Comparison of ENCODE assay signal across 8 mouse cellular contexts in genomic region chr9:35210542-35211474, GRCm38 (mm10). TPM values are rescaled to one million over a fixed set of nuclear protein-coding genes. Genes with fewer than 3 reads are reported as not detected.
DNase-seq lines count a peak whose midpoint lies in the region; ATAC-seq and TF ChIP-seq lines count a peak whose summit lies in the region.

TSS of gene Foxred1 (minus strand) at chr9:35211055.

- TF ChIP-seq POLR2A in bone marrow macrophage, adult 2 months (IDR thresholded peaks at IDR 0.05; ENCODE audit: borderline replicate concordance, low read depth, low read length) = no peak
- TF ChIP-seq POLR2A in embryonic fibroblast, embryonic 13.5 days (IDR thresholded peaks at IDR 0.05; ENCODE audit: low read depth, low read length) = peak; percentile 93

- peak within 1 kb of the TSS; percentile 80 for H3K27ac ChIP-seq in bone marrow macrophage, adult 2 months (ENCODE audit: insufficient read depth, low read depth, low read length)
- peak within 1 kb of the TSS; percentile 62 for H3K27ac ChIP-seq in embryonic fibroblast, embryonic 13.5 days (ENCODE audit: insufficient read depth, low read length)
- peak within 1 kb of the TSS; percentile 80 for H3K27ac ChIP-seq in kidney, embryonic 14.5 days (ENCODE audit: low read depth, low read length)
- H3K27ac ChIP-seq in limb, embryonic 15.5 days = peak within 1 kb of the TSS; percentile 87

- H3K4me2 ChIP-seq in kidney, embryonic 14.5 days (replicated peaks; ENCODE audit: low read depth, low read length) = peak within 1 kb of the TSS; percentile 88
- H3K4me2 ChIP-seq in limb, embryonic 15.5 days = peak within 1 kb of the TSS; percentile 77

- H3K27me3 ChIP-seq in kidney, embryonic 14.5 days (ENCODE audit: control insufficient read depth, insufficient read depth, low read length) = no peaks in the 10 kb centered on the region
- H3K27me3 ChIP-seq in limb, embryonic 15.5 days = no peaks in the 10 kb centered on the region

- H3K36me3 ChIP-seq in kidney, embryonic 14.5 days (ENCODE audit: control insufficient read depth, insufficient read depth, low read length) = peaks cover 64% of the 10 kb centered on the region
- peaks cover 70% of the 10 kb centered on the region for H3K36me3 ChIP-seq in limb, embryonic 15.5 days

- ATAC-seq in kidney, embryonic 14.5 days (ENCODE audit: low FRiP score, low TSS enrichment) = peak; percentile 100
- ATAC-seq in limb, embryonic 15.5 days (ENCODE audit: insufficient number of reproducible peaks, low FRiP score, low TSS enrichment, low read depth) = peak; percentile 100

- no peak for TF ChIP-seq CTCF in bone marrow macrophage, adult 2 months (IDR thresholded peaks at IDR 0.05; ENCODE audit: low read depth, low read length)
- no peak for TF ChIP-seq CTCF in embryonic fibroblast, embryonic 13.5 days (IDR thresholded peaks at IDR 0.05; ENCODE audit: borderline replicate concordance, insufficient read depth, low read length)

- no peaks in the 10 kb centered on the region for H3K9me3 ChIP-seq in kidney, embryonic 14.5 days (ENCODE audit: control insufficient read depth, low read length)
- no peaks in the 10 kb centered on the region for H3K9me3 ChIP-seq in limb, embryonic 15.5 days

- 1% methylated on average over 72 of the region's 72 CpGs for WGBS in kidney, embryonic 14.5 days
- under 1% methylated on average over 71 of the region's 72 CpGs for WGBS in limb, embryonic 15.5 days

- peak within 1 kb of the TSS; percentile 74 for H3K9ac ChIP-seq in kidney, embryonic 14.5 days (ENCODE audit: low read depth, low read length)
- peak within 1 kb of the TSS; percentile 78 for H3K9ac ChIP-seq in limb, embryonic 15.5 days

- H3K4me1 ChIP-seq in bone marrow macrophage, adult 2 months (ENCODE audit: control insufficient read depth, insufficient read depth, low read length) = peaks cover 15% of the 10 kb centered on the region
- no peaks in the 10 kb centered on the region for H3K4me1 ChIP-seq in embryonic fibroblast, embryonic 13.5 days (ENCODE audit: control insufficient read depth, insufficient read depth, low read length)
- H3K4me1 ChIP-seq in kidney, embryonic 14.5 days (ENCODE audit: control insufficient read depth, insufficient read depth, low read length) = peaks cover 6% of the 10 kb centered on the region
- H3K4me1 ChIP-seq in limb, embryonic 15.5 days = peaks cover 17% of the 10 kb centered on the region

- DNase-seq in A20 (ENCODE audit: low read depth, low spot score) = peak; percentile 99
- DNase-seq in heart, adult 9 months (ENCODE audit: low spot score in 2 of 2) = peak; percentile 99
- peak; percentile 98 to 99 for DNase-seq in monocyte, adult 2 months (ENCODE audit: low read depth in 1 of 2, low spot score in 2 of 2)
- DNase-seq in spleen, postnatal 36 days (ENCODE audit: low spot score in 2 of 2) = peak; percentile 99 to 100

- peak within 1 kb of the TSS; percentile 77 for H3K4me3 ChIP-seq in bone marrow macrophage, adult 2 months (ENCODE audit: insufficient read depth, low read length)
- peak within 1 kb of the TSS; percentile 90 for H3K4me3 ChIP-seq in embryonic fibroblast, embryonic 13.5 days (ENCODE audit: insufficient read depth, low read length)
- H3K4me3 ChIP-seq in kidney, embryonic 14.5 days (ENCODE audit: low read length) = peak within 1 kb of the TSS; percentile 73
- H3K4me3 ChIP-seq in limb, embryonic 15.5 days = peak within 1 kb of the TSS; percentile 83

RNA-seq across cellular contexts. Expression of gene Foxred1, which starts in this region (rescaled TPM):
- polyA plus RNA-seq in bone marrow macrophage, adult 2 months (2012; ENCODE audit: insufficient read depth, insufficient read length, missing spikeins) = 19.1 and 24.6 TPM in 2 replicates
- polyA plus RNA-seq in embryonic fibroblast, embryonic 13.5 days (2011; ENCODE audit: insufficient read length, low read depth, missing spikeins) = 24.1 and 28.5 TPM in 2 replicates
- 32.5 and 41.7 TPM in 2 replicates for polyA plus RNA-seq in kidney, embryonic 14.5 days (2014; fragmentation: Nextera tagmentation; extraction: Ambion mirVana)
- polyA plus RNA-seq in limb, embryonic 15.5 days (2015; fragmentation: Nextera tagmentation; extraction: Ambion mirVana) = 37.0 and 37.8 TPM in 2 replicates

Comparison
In these comparisons a context has a peak if more than half of its experiments do, and no peak if none do; other contexts are left out.
1. Peak in every context shown above with its lines: DNase-seq, ATAC-seq, H3K4me3 ChIP-seq and H3K27ac ChIP-seq.